Mouse (Mus musculus): Measurements from ENCODE around the gene Lbr. TPM values are rescaled to one million over a fixed set of nuclear protein-coding genes. Genes with fewer than 3 reads are reported as not detected.

Gene Lbr
- polyA plus RNA-seq, 1 experiment from 2014 or later: 56.6 TPM

GRCm38 (mm10) chr1:181848210-181848609 lies 5.4 kb upstream of the Lbr start:
- Histone ChIP-seq H3K4me3 (replicated peaks) (no peak overlapping the region), H3K36me3 (no peaks in the 10 kb centered on the region), H3K4me1 (replicated peaks) (peaks cover 5% of the 10 kb centered on the region), H3K4me2 (replicated peaks) (no peak overlapping the region), H3K27me3 (peaks cover 8% of the 10 kb centered on the region), H3K27ac (no peak overlapping the region), H3K9me3 (no peaks in the 10 kb centered on the region), H3K9ac (replicated peaks) (no peak overlapping the region)
- no peak for ATAC-seq
- WGBS: 90% methylated on average over 1 of the region's 1 CpGs

- Histone ChIP-seq H3K9ac (replicated peaks) (no peak overlapping the region), H3K27ac (no peak overlapping the region), H3K36me3 (no peaks in the 10 kb centered on the region), H3K4me2 (replicated peaks) (no peak overlapping the region), H3K9me3 (no peaks in the 10 kb centered on the region), H3K4me1 (replicated peaks) (peaks cover 9% of the 10 kb centered on the region), H3K4me3 (replicated peaks) (no peak overlapping the region), H3K27me3 (peaks cover 5% of the 10 kb centered on the region)
- 92% methylated on average over 3 of the region's 3 CpGs for WGBS
- ATAC-seq: no peak
Observed at GRCm38 (mm10) chr1:181847396-181847795, 4.5 kb upstream of the Lbr start.

GRCm38 (mm10) chr1:181845767-181846166 lies 2.9 kb upstream of the Lbr start:
- H3K4me1 ChIP-seq (replicated peaks): peaks cover 15% of the 10 kb centered on the region
- H3K4me2 ChIP-seq (replicated peaks): no peak overlapping the region
- WGBS: 94% methylated on average over 3 of the region's 3 CpGs
- peaks cover 5% of the 10 kb centered on the region for H3K27me3 ChIP-seq
- H3K36me3 ChIP-seq: no peaks in the 10 kb centered on the region
- no peaks in the 10 kb centered on the region for H3K9me3 ChIP-seq
- H3K9ac ChIP-seq (replicated peaks): no peak overlapping the region
- ATAC-seq: no peak
- no peak overlapping the region for H3K4me3 ChIP-seq (replicated peaks)
- no peak overlapping the region for H3K27ac ChIP-seq

GRCm38 (mm10) chr1:181844874-181845547 lies 2.2 kb upstream of the Lbr start:
- 62% methylated on average over 15 of the region's 15 CpGs for WGBS
- Histone ChIP-seq H3K4me3 (replicated peaks) (no peak overlapping the region), H3K36me3 (no peaks in the 10 kb centered on the region)

GRCm38 (mm10) chr1:181841864-181842672 lies 778 bp downstream of the Lbr start:
- WGBS: under 1% methylated on average over 109 of the region's 113 CpGs
- no peaks in the 10 kb centered on the region for H3K36me3 ChIP-seq
- peaks cover 5% of the 10 kb centered on the region for H3K27me3 ChIP-seq
- H3K4me2 ChIP-seq (replicated peaks): peak overlapping the region; percentile 89
- H3K27ac ChIP-seq: peak overlapping the region; percentile 95
- ATAC-seq: peak; percentile 97
- peaks cover 35% of the 10 kb centered on the region for H3K4me1 ChIP-seq (replicated peaks)
- H3K4me3 ChIP-seq (replicated peaks): peak overlapping the region; percentile 93
- no peaks in the 10 kb centered on the region for H3K9me3 ChIP-seq
- peak overlapping the region; percentile 93 for H3K9ac ChIP-seq (replicated peaks)

More at GRCm38 (mm10) chr1:181844874-181845547, 2.2 kb upstream of the Lbr start:
- H3K9me3 ChIP-seq: no peaks in the 10 kb centered on the region
- H3K4me2 ChIP-seq (replicated peaks): no peak overlapping the region
- no peak overlapping the region for H3K9ac ChIP-seq (replicated peaks)
- no peak overlapping the region for H3K27ac ChIP-seq
- no peak for ATAC-seq
- peaks cover 22% of the 10 kb centered on the region for H3K4me1 ChIP-seq (replicated peaks)
- peaks cover 5% of the 10 kb centered on the region for H3K27me3 ChIP-seq

- peak overlapping the region; percentile 93 for H3K9ac ChIP-seq (replicated peaks)
- peak overlapping the region; percentile 95 for H3K27ac ChIP-seq
- no peaks in the 10 kb centered on the region for H3K9me3 ChIP-seq
- peak overlapping the region; percentile 93 for H3K4me3 ChIP-seq (replicated peaks)
- WGBS: 0% methylated on average over 16 of the region's 16 CpGs
- peak overlapping the region; percentile 89 for H3K4me2 ChIP-seq (replicated peaks)
- H3K4me1 ChIP-seq (replicated peaks): peaks cover 35% of the 10 kb centered on the region
- ATAC-seq: no peak; the same call in 1 of the 2 replicates
- H3K27me3 ChIP-seq: peaks cover 5% of the 10 kb centered on the region
- H3K36me3 ChIP-seq: peaks cover 5% of the 10 kb centered on the region
Observed at GRCm38 (mm10) chr1:181841396-181841795, 1.4 kb downstream of the Lbr start.

GRCm38 (mm10) chr1:181839746-181840366 lies 3.0 kb downstream of the Lbr start:
- WGBS: 15% methylated on average over 6 of the region's 6 CpGs
- peaks cover 35% of the 10 kb centered on the region for H3K4me1 ChIP-seq (replicated peaks)
- H3K27me3 ChIP-seq: peaks cover 5% of the 10 kb centered on the region
- no peaks in the 10 kb centered on the region for H3K9me3 ChIP-seq
- ATAC-seq: no peak
- peaks cover 20% of the 10 kb centered on the region for H3K36me3 ChIP-seq
- H3K4me2 ChIP-seq (replicated peaks): peak overlapping the region; percentile 89
- peak overlapping the region; percentile 48 for H3K9ac ChIP-seq (replicated peaks)
- peak overlapping the region; percentile 23 for H3K4me3 ChIP-seq (replicated peaks)
- no peak overlapping the region for H3K27ac ChIP-seq

- Histone ChIP-seq H3K36me3 (peaks cover 33% of the 10 kb centered on the region), H3K9me3 (no peaks in the 10 kb centered on the region), H3K4me3 (replicated peaks) (no peak overlapping the region), H3K4me2 (replicated peaks) (no peak overlapping the region), H3K27me3 (no peaks in the 10 kb centered on the region), H3K27ac (no peak overlapping the region), H3K9ac (replicated peaks) (no peak overlapping the region), H3K4me1 (replicated peaks) (peaks cover 31% of the 10 kb centered on the region)
- ATAC-seq: no peak
- 91% methylated on average over 5 of the region's 5 CpGs for WGBS
Observed at GRCm38 (mm10) chr1:181838111-181838510, 4.7 kb downstream of the Lbr start.

- no peaks in the 10 kb centered on the region for H3K9me3 ChIP-seq
- WGBS: 87% methylated on average over 6 of the region's 6 CpGs
- H3K36me3 ChIP-seq: peaks cover 82% of the 10 kb centered on the region
- no peak overlapping the region for H3K4me2 ChIP-seq (replicated peaks)
- no peak overlapping the region for H3K4me3 ChIP-seq (replicated peaks)
- no peaks in the 10 kb centered on the region for H3K27me3 ChIP-seq
- no peak overlapping the region for H3K27ac ChIP-seq
- no peak for ATAC-seq
- H3K4me1 ChIP-seq (replicated peaks): 0 out of 2 replicates have a peak, but pooled peaks cover 2% of the 10 kb centered on the region
- H3K9ac ChIP-seq (replicated peaks): no peak overlapping the region
Observed at GRCm38 (mm10) chr1:181833143-181833542, 9.7 kb downstream of the Lbr start.

- H3K36me3 ChIP-seq: peaks cover 86% of the 10 kb centered on the region
- H3K27me3 ChIP-seq: no peaks in the 10 kb centered on the region
- no peak overlapping the region for H3K4me3 ChIP-seq (replicated peaks)
- 93% methylated on average over 5 of the region's 5 CpGs for WGBS
- H3K9me3 ChIP-seq: no peaks in the 10 kb centered on the region
- H3K9ac ChIP-seq (replicated peaks): no peak overlapping the region
- no peak overlapping the region for H3K27ac ChIP-seq
- no peak for ATAC-seq
- H3K4me1 ChIP-seq (replicated peaks): no peaks in the 10 kb centered on the region
- no peak overlapping the region for H3K4me2 ChIP-seq (replicated peaks)
Observed at GRCm38 (mm10) chr1:181832720-181833119, 10.1 kb downstream of the Lbr start.

- H3K4me1 ChIP-seq (replicated peaks): no peaks in the 10 kb centered on the region
- H3K36me3 ChIP-seq: peaks cover 94% of the 10 kb centered on the region
- ATAC-seq: no peak
- H3K27me3 ChIP-seq: no peaks in the 10 kb centered on the region
- WGBS: 96% methylated on average over 5 of the region's 5 CpGs
- H3K9me3 ChIP-seq: no peaks in the 10 kb centered on the region
- no peak overlapping the region for H3K4me2 ChIP-seq (replicated peaks)
- H3K9ac ChIP-seq (replicated peaks): no peak overlapping the region
- H3K4me3 ChIP-seq (replicated peaks): no peak overlapping the region
- no peak overlapping the region for H3K27ac ChIP-seq
Observed at GRCm38 (mm10) chr1:181828365-181828764, 14.5 kb downstream of the Lbr start.

- no peak overlapping the region for H3K9ac ChIP-seq (replicated peaks)
- H3K9me3 ChIP-seq: no peaks in the 10 kb centered on the region
- no peaks in the 10 kb centered on the region for H3K4me1 ChIP-seq (replicated peaks)
- H3K4me3 ChIP-seq (replicated peaks): no peak overlapping the region
- WGBS: 95% methylated on average over 7 of the region's 7 CpGs
- no peaks in the 10 kb centered on the region for H3K27me3 ChIP-seq
- ATAC-seq: no peak
- no peak overlapping the region for H3K27ac ChIP-seq
- peaks cover 91% of the 10 kb centered on the region for H3K36me3 ChIP-seq
- H3K4me2 ChIP-seq (replicated peaks): no peak overlapping the region
Observed at GRCm38 (mm10) chr1:181826716-181827115, 16.1 kb downstream of the Lbr start.

Data from midbrain, embryonic 13.5 days (tissue).